Mouse (Mus musculus) frontal cortex, adult (tissue): Measurements from ENCODE around the gene Mcmbp.
A peak's percentile ranks its signal among the peaks of the same experiment; 100 is the strongest.

Experiments
- ATAC-seq: cut with Nextera tagmentation; 2 replicates; pipeline ENCODE4 v1.9.2; 2017; ENCODE audit warnings: mild to moderate bottlenecking, moderate library complexity, mixed read lengths; ENCODE audit not compliant: low TSS enrichment

Gene Mcmbp

GRCm38 (mm10) chr7:128740334-128740733 is at the start of gene Mcmbp:
Mcmbp (minus strand) TSS chr7:128740495.
- ATAC-seq: peak; percentile 76

GRCm38 (mm10) chr7:128790045-128790444 is 49.8 kb upstream of the Mcmbp start:
- ATAC-seq: no peak

- ATAC-seq: no peak
These were observed 41.6 kb upstream of the Mcmbp start for GRCm38 (mm10) chr7:128781846-128782245.

- ATAC-seq: peak; percentile 87
These were observed 39.0 kb upstream of the Mcmbp start for GRCm38 (mm10) chr7:128779305-128779704.

GRCm38 (mm10) chr7:128777201-128777600 is 36.9 kb upstream of the Mcmbp start:
- no peak for ATAC-seq

GRCm38 (mm10) chr7:128766696-128767095 is 26.4 kb upstream of the Mcmbp start:
- ATAC-seq: no peak

- no peak for ATAC-seq
These were observed 18.7 kb upstream of the Mcmbp start for GRCm38 (mm10) chr7:128758948-128759347.

GRCm38 (mm10) chr7:128755396-128755795 is 15.1 kb upstream of the Mcmbp start:
- ATAC-seq: no peak

GRCm38 (mm10) chr7:128752012-128752411 is 11.7 kb upstream of the Mcmbp start:
- no peak for ATAC-seq

- no peak for ATAC-seq
These were observed 10.0 kb upstream of the Mcmbp start for GRCm38 (mm10) chr7:128750296-128750695.

GRCm38 (mm10) chr7:128748758-128749157 is 8.5 kb upstream of the Mcmbp start:
- no peak for ATAC-seq

GRCm38 (mm10) chr7:128746151-128746550 is 5.9 kb upstream of the Mcmbp start:
- no peak for ATAC-seq

GRCm38 (mm10) chr7:128744684-128745485 is 4.6 kb upstream of the Mcmbp start, which contains the start of gene Sec23ip:
Sec23ip (plus strand) TSS chr7:128744943.
- ATAC-seq: peak; percentile 86

- no peak for ATAC-seq
These were observed 3.6 kb upstream of the Mcmbp start for GRCm38 (mm10) chr7:128743898-128744297.

GRCm38 (mm10) chr7:128739462-128740277 is 625 bp downstream of the Mcmbp start:
- ATAC-seq: peak; percentile 11; the same call in 1 of the 2 replicates

- no peak for ATAC-seq
These were observed 1.2 kb downstream of the Mcmbp start for GRCm38 (mm10) chr7:128739116-128739461.

- no peak for ATAC-seq
These were observed 2.3 kb downstream of the Mcmbp start for GRCm38 (mm10) chr7:128738041-128738440.

GRCm38 (mm10) chr7:128731585-128731984 is 8.7 kb downstream of the Mcmbp start:
- ATAC-seq: peak; percentile 82; the same call in 1 of the 2 replicates

- no peak for ATAC-seq
These were observed 11.6 kb downstream of the Mcmbp start for GRCm38 (mm10) chr7:128728738-128729137.

- ATAC-seq: no peak
These were observed 12.6 kb downstream of the Mcmbp start for GRCm38 (mm10) chr7:128727701-128728100.

- no peak for ATAC-seq
These were observed 13.3 kb downstream of the Mcmbp start for GRCm38 (mm10) chr7:128726999-128727398.

GRCm38 (mm10) chr7:128725189-128725588 is 15.1 kb downstream of the Mcmbp start:
- ATAC-seq: peak; percentile 5; the same call in 1 of the 2 replicates

- peak; percentile 97 for ATAC-seq
These were observed 15.5 kb downstream of the Mcmbp start for GRCm38 (mm10) chr7:128724761-128725160.
